ENCODE assay signal across 7 mouse cellular contexts in genomic region chr3:31056651-31057627, GRCm38 (mm10). TPM values are rescaled to one million over a fixed set of nuclear protein-coding genes. Genes with fewer than 3 reads are reported as not detected.
DNase-seq lines count a peak whose midpoint lies in the region; ATAC-seq lines count a peak whose summit lies in the region.

No protein-coding gene starts in this region.

- peak overlapping the region; percentile 54 for H3K4me3 ChIP-seq in intestine, embryonic 14.5 days (ENCODE audit: low read depth, low read length)

- peak; percentile 83 for ATAC-seq in intestine, embryonic 14.5 days (replicated peaks; ENCODE audit: low FRiP score, low TSS enrichment, low read depth)

- DNase-seq in adrenal gland, adult 8-10 months, result peak; percentile 81
- peak; percentile 90 for DNase-seq in embryo, embryonic 11 days
- peak; percentile 78 for DNase-seq in gastrocnemius, postnatal 25 days
- DNase-seq in intestine, embryonic 14.5 days (ENCODE audit: low spot score), result peak; percentile 88
- DNase-seq in left cerebral cortex, postnatal 14 days (ENCODE audit: low spot score in 2 of 2), result peak; percentile 78 to 87
- peak; percentile 93 for DNase-seq in mesoderm, embryonic 11.5 days (ENCODE audit: low read depth, low spot score)
- DNase-seq in right cerebral cortex, postnatal 36 days (ENCODE audit: low spot score in 2 of 2), result peak; percentile 54 to 68

- H3K9me3 ChIP-seq in intestine, embryonic 14.5 days (ENCODE audit: control insufficient read depth, low read length), result no peaks in the 10 kb centered on the region

- peak overlapping the region; percentile 54 for H3K4me2 ChIP-seq in intestine, embryonic 14.5 days (ENCODE audit: low read length)

- intact Hi-C loops in left cerebral cortex, postnatal 14 days (cut with DNase I), result loop anchor here (1.0 to 5.0 kb wide), 2 partner anchors 35 to 81 kb away; no protein-coding TSS in a partner anchor

- peak overlapping the region; percentile 85 for H3K27ac ChIP-seq in intestine, embryonic 14.5 days (ENCODE audit: low read depth)

- no peaks in the 10 kb centered on the region for H3K36me3 ChIP-seq in intestine, embryonic 14.5 days (ENCODE audit: control insufficient read depth, insufficient read depth, low read length)

- H3K4me1 ChIP-seq in intestine, embryonic 14.5 days (replicated peaks; ENCODE audit: control insufficient read depth, insufficient read depth, low read length), result peaks cover 3% of the 10 kb centered on the region; the same call in 1 of the 2 replicates

- no peaks in the 10 kb centered on the region for H3K27me3 ChIP-seq in intestine, embryonic 14.5 days (replicated peaks; ENCODE audit: control insufficient read depth, insufficient read depth, low read length)

- H3K9ac ChIP-seq in intestine, embryonic 14.5 days (ENCODE audit: low read length), result peak overlapping the region; percentile 49

- WGBS in intestine, embryonic 14.5 days, result 1% methylated on average over 30 of the region's 30 CpGs

RNA-seq across cellular contexts. Expression of gene Skil, which starts 37.9 kb away (rescaled TPM):
- total RNA-seq in adrenal gland, adult 8-10 months (2022), result 10 to 100 TPM; 29.2 to 39.4 (median 34.0) TPM
- total RNA-seq in gastrocnemius, postnatal 25 days (2021), result 10 to 100 TPM; 11.4 to 11.8 TPM
- polyA plus RNA-seq in intestine, embryonic 14.5 days (2014; fragmentation: Nextera tagmentation; extraction: Ambion mirVana), result 23.6 and 25.0 TPM in 2 replicates
- 10 to 100 TPM; 63.1 to 64.6 TPM for total RNA-seq in left cerebral cortex, postnatal 14 days (2021)

Comparison
In these comparisons a context has a peak if more than half of its experiments do, and no peak if none do; other contexts are left out.
1. Peak in every context shown above with its lines: DNase-seq, ATAC-seq, H3K4me3 ChIP-seq and H3K27ac ChIP-seq.